Mouse (Mus musculus) liver, embryonic 14.5 days (tissue): ENCODE results near the gene Mtmr3.

ENCODE experiments used
- CTCF ChIP-seq: IDR thresholded peaks from 2 replicates; pipeline ENCODE4 v1.5.1; 2016; ENCODE audit warnings: antibody characterized with exemption, low read depth, control low read depth
- EP300 ChIP-seq: IDR thresholded peaks from 2 replicates; pipeline ENCODE4 v1.6.1; 2016; ENCODE audit warnings: antibody characterized with exemption, low read depth

- TF ChIP-seq EP300 (no peak), CTCF (no peak)
These were observed 95.9 kb downstream of the Mtmr3 start for GRCm38 (mm10) chr11:4498774-4499173.
